Mouse (Mus musculus) thymus, adult 2 months (tissue): ENCODE measurements at regions not wholly inside any gene's neighbourhood (a gene's known extent, or its start where the extent isn't known, plus 50 kb on each side); places are given as distances from the start of the nearest gene placed in this dataset.

ENCODE experiments used
- CTCF ChIP-seq: fragments of 200-500 bp; IDR thresholded peaks from 2 replicates; pipeline ENCODE4 v1.5.1; 2012; ENCODE audit warnings: mild to moderate bottlenecking, control low read depth, low read length, moderate library complexity, borderline replicate concordance; ENCODE audit not compliant: control insufficient read depth, poor library complexity, insufficient read depth; ENCODE audit errors: extremely low read depth
- POLR2A ChIP-seq: fragments of 200-500 bp; IDR thresholded peaks from 2 replicates; pipeline ENCODE4 v1.6.1; 2012; ENCODE audit warnings: mild to moderate bottlenecking, low read length, control low read depth, moderate library complexity; ENCODE audit not compliant: control insufficient read depth, poor library complexity, insufficient read depth; ENCODE audit errors: extremely low read depth

DNA sequence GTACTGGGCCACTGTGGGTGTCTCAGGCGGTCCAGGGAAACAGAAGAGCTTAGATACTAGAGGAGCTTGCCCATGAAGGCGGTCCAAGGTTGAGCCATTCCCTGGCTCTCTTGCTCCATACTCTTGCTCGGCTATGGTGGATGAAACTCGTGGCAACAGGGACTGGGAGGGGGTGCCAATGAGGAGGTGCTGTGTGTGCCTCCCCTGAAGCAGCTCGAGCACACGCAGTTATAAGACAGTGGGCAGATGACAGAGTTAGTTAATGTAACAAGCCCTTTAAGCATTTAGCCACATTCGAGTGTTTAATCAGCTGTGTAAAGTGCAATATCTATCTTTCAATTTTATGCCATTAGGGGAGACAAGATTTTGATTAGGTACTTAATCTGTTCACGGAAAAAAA, 237.5 kb downstream of the Dhx35 start:
- TF ChIP-seq CTCF, result no peak
- TF ChIP-seq POLR2A, result no peak
